Mouse (Mus musculus) heart, postnatal 4 days (tissue): ENCODE data around the gene Gm11111. TPM values are rescaled to one million over a fixed set of nuclear protein-coding genes. Genes with fewer than 3 reads are reported as not detected.

Source experiments
- DNase-seq: peaks from one replicate; pipeline ENCODE4 v3.0.0; 2021
- total RNA-seq, 2 experiments: library from RNA; stranded (reverse); gene quantifications; 2 replicates each; pipeline ENCODE4 v1.2.3; 2021

Gm11111 gene
- total RNA-seq, 2 experiments from 2014 or later = not detected

- no peak for DNase-seq
Observed at GRCm38 (mm10) chr5:98582051-98582450, 29.6 kb downstream of the Gm11111 start.

GRCm38 (mm10) chr5:98585915-98586314 is 33.4 kb downstream of the Gm11111 start:
- no peak for DNase-seq

Other genes with a start within 250 kb of the Gm11111 start
- not detected for gene Cfap299, start 223.4 kb upstream of the Gm11111 start, total RNA-seq